Mouse (Mus musculus): ENCODE results near the gene Lrrc31. TPM values are rescaled to one million over a fixed set of nuclear protein-coding genes. Genes with fewer than 3 reads are reported as not detected.

Gene Lrrc31
- polyA plus RNA-seq, 1 experiment from 2014 or later: not detected

DNA sequence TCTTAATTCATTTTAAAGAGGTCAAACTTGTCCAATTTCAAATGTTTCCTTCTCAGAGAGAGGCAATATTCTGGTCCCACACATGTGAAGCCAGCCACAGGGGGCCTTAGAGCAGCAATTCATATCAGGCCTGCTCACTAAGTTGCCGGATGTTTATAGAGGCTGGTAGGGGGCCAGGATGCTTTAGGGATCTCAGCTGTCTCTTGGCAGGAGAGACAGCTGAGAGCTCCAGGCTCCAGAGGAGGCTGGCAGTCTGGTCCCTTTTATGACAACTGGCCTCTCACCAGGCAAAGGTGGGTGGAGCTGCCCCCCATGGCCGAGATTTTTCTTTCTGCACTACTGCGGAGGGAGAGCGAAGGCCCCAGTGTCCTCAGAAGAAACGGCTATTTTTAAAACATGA is 23.5 kb upstream of the Lrrc31 start:
- Histone ChIP-seq H3K4me2 (no peak overlapping the region), H3K9ac (replicated peaks) (no peak overlapping the region), H3K4me1 (no peaks in the 10 kb centered on the region), H3K27me3 (replicated peaks) (no peaks in the 10 kb centered on the region), H3K9me3 (replicated peaks) (no peaks in the 10 kb centered on the region), H3K36me3 (no peaks in the 10 kb centered on the region), H3K4me3 (replicated peaks) (no peak overlapping the region), H3K27ac (replicated peaks) (no peak overlapping the region)
- WGBS: 33% methylated on average over 5 of the region's 5 CpGs
- no peak for ATAC-seq (ENCODE audit: low FRiP score)

DNA sequence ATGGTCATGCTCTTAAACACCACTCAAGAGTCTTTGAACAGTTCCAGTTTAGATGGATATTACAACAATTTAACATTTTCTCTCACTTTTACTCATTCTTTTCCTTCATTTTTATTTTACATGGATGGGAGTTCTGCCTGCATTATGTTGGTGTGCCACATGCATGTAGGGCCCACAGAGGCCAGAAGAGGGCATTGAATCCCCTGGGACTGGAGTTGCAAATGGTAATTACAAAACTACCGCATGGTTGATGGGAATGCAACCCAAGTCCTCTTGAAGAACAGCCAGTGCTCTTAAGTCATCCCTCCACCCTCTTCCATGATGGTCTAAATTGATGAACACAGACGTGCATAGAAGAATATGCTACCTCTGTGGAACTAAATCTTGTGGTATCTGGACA is 22.8 kb upstream of the Lrrc31 start:
- H3K4me1 ChIP-seq: no peaks in the 10 kb centered on the region

DNA sequence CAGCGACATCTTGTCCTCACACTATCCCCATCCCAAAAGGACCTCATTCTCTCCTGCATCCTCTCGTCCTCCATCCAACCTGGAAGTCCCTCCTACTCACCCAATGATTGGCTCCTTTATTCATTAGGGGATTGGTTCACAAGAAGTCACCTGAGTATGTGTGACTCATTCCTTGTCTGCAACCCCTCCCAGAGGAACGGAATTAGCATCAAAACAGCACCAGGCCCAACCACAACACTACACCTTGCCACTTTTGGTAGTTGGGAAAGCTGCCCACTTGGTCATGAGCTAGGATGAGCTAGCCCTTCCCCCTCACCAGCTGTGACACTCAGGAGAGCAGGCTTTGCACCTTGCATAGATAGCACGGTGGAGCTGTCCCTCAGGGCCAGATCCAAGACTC is 22.4 kb upstream of the Lrrc31 start:
- no peak for ATAC-seq (ENCODE audit: low FRiP score)
- Histone ChIP-seq H3K9ac (replicated peaks) (no peak overlapping the region), H3K4me1 (no peaks in the 10 kb centered on the region), H3K27me3 (replicated peaks) (no peaks in the 10 kb centered on the region), H3K4me3 (replicated peaks) (no peak overlapping the region), H3K9me3 (replicated peaks) (no peaks in the 10 kb centered on the region), H3K36me3 (no peaks in the 10 kb centered on the region), H3K27ac (replicated peaks) (no peak overlapping the region), H3K4me2 (no peak overlapping the region)
- 82% methylated on average over 4 of the region's 4 CpGs for WGBS

More for the DNA sequence above, 22.8 kb upstream of the Lrrc31 start:
- Histone ChIP-seq H3K27ac (replicated peaks) (no peak overlapping the region), H3K9me3 (replicated peaks) (no peaks in the 10 kb centered on the region), H3K36me3 (no peaks in the 10 kb centered on the region), H3K4me2 (no peak overlapping the region), H3K9ac (replicated peaks) (no peak overlapping the region), H3K4me3 (replicated peaks) (no peak overlapping the region), H3K27me3 (replicated peaks) (no peaks in the 10 kb centered on the region)
- 89% methylated on average over 2 of the region's 2 CpGs for WGBS
- no peak for ATAC-seq (ENCODE audit: low FRiP score)

- no peaks in the 10 kb centered on the region for H3K27me3 ChIP-seq (replicated peaks)
- no peak overlapping the region for H3K4me3 ChIP-seq (replicated peaks)
- H3K27ac ChIP-seq (replicated peaks): no peak overlapping the region
- WGBS: 89% methylated on average over 3 of the region's 3 CpGs
- no peak overlapping the region for H3K4me2 ChIP-seq
- no peaks in the 10 kb centered on the region for H3K4me1 ChIP-seq
- H3K36me3 ChIP-seq: no peaks in the 10 kb centered on the region
- no peaks in the 10 kb centered on the region for H3K9me3 ChIP-seq (replicated peaks)
- ATAC-seq (ENCODE audit: low FRiP score): no peak
- H3K9ac ChIP-seq (replicated peaks): no peak overlapping the region
Measured at GRCm38 (mm10) chr3:30718649-30719048, 19.0 kb upstream of the Lrrc31 start.

- Histone ChIP-seq H3K9me3 (replicated peaks) (no peaks in the 10 kb centered on the region), H3K36me3 (no peaks in the 10 kb centered on the region), H3K4me2 (no peak overlapping the region), H3K27ac (replicated peaks) (no peak overlapping the region), H3K4me1 (no peaks in the 10 kb centered on the region), H3K27me3 (replicated peaks) (no peaks in the 10 kb centered on the region), H3K9ac (replicated peaks) (no peak overlapping the region), H3K4me3 (replicated peaks) (no peak overlapping the region)
- 91% methylated on average over 1 of the region's 1 CpGs for WGBS
- no peak for ATAC-seq (ENCODE audit: low FRiP score)
Measured at GRCm38 (mm10) chr3:30713334-30713733, 13.7 kb upstream of the Lrrc31 start.

- WGBS: 89% methylated on average over 6 of the region's 6 CpGs
Measured at GRCm38 (mm10) chr3:30710191-30710590, 10.5 kb upstream of the Lrrc31 start.

GRCm38 (mm10) chr3:30706614-30707276 is 7.1 kb upstream of the Lrrc31 start:
- no peak overlapping the region for H3K27ac ChIP-seq (replicated peaks)
- ATAC-seq (ENCODE audit: low FRiP score): no peak
- H3K4me1 ChIP-seq: no peaks in the 10 kb centered on the region
- no peak overlapping the region for H3K4me3 ChIP-seq (replicated peaks)
- no peaks in the 10 kb centered on the region for H3K27me3 ChIP-seq (replicated peaks)
- no peak overlapping the region for H3K9ac ChIP-seq (replicated peaks)
- WGBS: 82% methylated on average over 4 of the region's 4 CpGs
- no peaks in the 10 kb centered on the region for H3K9me3 ChIP-seq (replicated peaks)
- no peaks in the 10 kb centered on the region for H3K36me3 ChIP-seq
- H3K4me2 ChIP-seq: no peak overlapping the region

More at GRCm38 (mm10) chr3:30710191-30710590, 10.5 kb upstream of the Lrrc31 start:
- Histone ChIP-seq H3K4me2 (no peak overlapping the region), H3K9me3 (replicated peaks) (no peaks in the 10 kb centered on the region), H3K36me3 (no peaks in the 10 kb centered on the region), H3K27ac (replicated peaks) (no peak overlapping the region), H3K9ac (replicated peaks) (no peak overlapping the region), H3K27me3 (replicated peaks) (no peaks in the 10 kb centered on the region), H3K4me3 (replicated peaks) (no peak overlapping the region), H3K4me1 (no peaks in the 10 kb centered on the region)
- no peak for ATAC-seq (ENCODE audit: low FRiP score)

- no peak for ATAC-seq (ENCODE audit: low FRiP score)
- Histone ChIP-seq H3K27ac (replicated peaks) (no peak overlapping the region), H3K36me3 (no peaks in the 10 kb centered on the region), H3K27me3 (replicated peaks) (no peaks in the 10 kb centered on the region), H3K9ac (replicated peaks) (no peak overlapping the region), H3K4me2 (no peak overlapping the region), H3K4me1 (no peaks in the 10 kb centered on the region), H3K9me3 (replicated peaks) (no peaks in the 10 kb centered on the region), H3K4me3 (replicated peaks) (no peak overlapping the region)
- WGBS: 88% methylated on average over 3 of the region's 3 CpGs
Measured at GRCm38 (mm10) chr3:30705977-30706376, 6.3 kb upstream of the Lrrc31 start.

DNA sequence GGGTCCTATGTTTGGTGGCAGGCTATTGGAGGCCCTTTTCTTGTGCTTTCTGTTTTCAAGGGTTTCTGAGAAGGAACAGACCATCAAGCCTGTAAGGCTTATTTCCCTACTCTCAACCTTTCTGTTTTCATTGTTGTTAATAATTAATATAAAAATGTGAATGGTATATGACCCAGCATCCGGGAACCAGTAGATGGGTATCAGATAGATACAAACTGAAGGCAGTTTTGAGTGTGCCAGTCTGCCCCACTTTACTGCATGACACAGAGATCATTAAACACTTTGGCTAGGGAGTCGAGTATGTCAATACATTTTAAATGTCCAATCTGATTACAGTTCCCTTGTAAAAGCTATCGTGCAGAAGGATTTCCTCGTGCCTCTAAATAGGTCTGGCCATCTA is 1.8 kb downstream of the Lrrc31 start:
- no peaks in the 10 kb centered on the region for H3K27me3 ChIP-seq (replicated peaks)
- H3K9me3 ChIP-seq (replicated peaks): no peaks in the 10 kb centered on the region
- no peaks in the 10 kb centered on the region for H3K4me1 ChIP-seq
- no peaks in the 10 kb centered on the region for H3K36me3 ChIP-seq
- 38% methylated on average over 4 of the region's 4 CpGs for WGBS
- no peak overlapping the region for H3K4me3 ChIP-seq (replicated peaks)
- ATAC-seq (ENCODE audit: low FRiP score): no peak
- H3K4me2 ChIP-seq: no peak overlapping the region
- no peak overlapping the region for H3K27ac ChIP-seq (replicated peaks)
- H3K9ac ChIP-seq (replicated peaks): no peak overlapping the region

DNA sequence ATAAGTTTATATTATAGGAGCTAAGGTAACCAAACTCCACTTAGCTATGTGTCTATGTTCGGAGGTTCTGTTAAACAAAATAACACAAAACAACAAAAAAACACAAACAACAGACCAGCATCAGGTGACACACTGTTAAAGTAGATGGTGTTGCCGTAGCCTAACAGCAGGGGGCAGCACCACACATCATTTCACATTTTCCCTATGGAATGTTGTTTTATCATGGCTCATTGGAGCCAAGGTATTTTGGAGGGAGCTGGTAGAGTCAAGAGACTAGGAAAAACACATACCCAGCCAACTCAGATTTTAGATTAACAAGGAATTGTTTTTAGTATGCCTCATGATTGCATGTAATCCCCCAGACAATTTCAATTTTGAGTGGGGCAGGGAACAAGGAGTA is 3.3 kb downstream of the Lrrc31 start:
- Histone ChIP-seq H3K4me3 (replicated peaks) (no peak overlapping the region), H3K36me3 (no peaks in the 10 kb centered on the region)
- WGBS: 18% methylated on average over 2 of the region's 2 CpGs

GRCm38 (mm10) chr3:30695661-30696060 is 4.0 kb downstream of the Lrrc31 start:
- 97% methylated on average over 2 of the region's 2 CpGs for WGBS
- no peak for ATAC-seq (ENCODE audit: low FRiP score)
- Histone ChIP-seq H3K36me3 (no peaks in the 10 kb centered on the region), H3K27ac (replicated peaks) (no peak overlapping the region), H3K27me3 (replicated peaks) (no peaks in the 10 kb centered on the region), H3K4me2 (no peak overlapping the region), H3K4me3 (replicated peaks) (no peak overlapping the region), H3K9ac (replicated peaks) (no peak overlapping the region), H3K9me3 (replicated peaks) (no peaks in the 10 kb centered on the region), H3K4me1 (no peaks in the 10 kb centered on the region)

More for the DNA sequence above, 3.3 kb downstream of the Lrrc31 start:
- Histone ChIP-seq H3K4me2 (no peak overlapping the region), H3K9me3 (replicated peaks) (no peaks in the 10 kb centered on the region), H3K27ac (replicated peaks) (no peak overlapping the region), H3K9ac (replicated peaks) (no peak overlapping the region), H3K4me1 (no peaks in the 10 kb centered on the region), H3K27me3 (replicated peaks) (no peaks in the 10 kb centered on the region)
- no peak for ATAC-seq (ENCODE audit: low FRiP score)

- no peak for ATAC-seq (ENCODE audit: low FRiP score)
- Histone ChIP-seq H3K4me1 (no peaks in the 10 kb centered on the region), H3K36me3 (no peaks in the 10 kb centered on the region), H3K9ac (replicated peaks) (no peak overlapping the region), H3K4me2 (no peak overlapping the region), H3K4me3 (replicated peaks) (no peak overlapping the region), H3K27ac (replicated peaks) (no peak overlapping the region), H3K27me3 (replicated peaks) (no peaks in the 10 kb centered on the region), H3K9me3 (replicated peaks) (no peaks in the 10 kb centered on the region)
- WGBS: 82% methylated on average over 7 of the region's 7 CpGs
Measured at GRCm38 (mm10) chr3:30690976-30691375, 8.7 kb downstream of the Lrrc31 start.

Data from neural tube, embryonic 15.5 days (tissue).